Mouse (Mus musculus) forebrain, embryonic 16.5 days (tissue): ENCODE data around the gene Gmnn. TPM values are rescaled to one million over a fixed set of nuclear protein-coding genes. Genes with fewer than 3 reads are reported as not detected.

Experiments used
- polyA plus RNA-seq: library from polyadenylated mRNA; unstranded; fragments of >200 nt; fragmentation: Nextera tagmentation; extraction: Ambion mirVana; gene quantifications from 2 replicates; pipeline ENCODE4 v1.2.1, GENCODE M21; 2015

Gene Gmnn
- polyA plus RNA-seq, 1 experiment from 2014 or later: 34.3 TPM

Other genes with a start within 250 kb of the Gmnn start
- 23.4 and 33.8 TPM in 2 replicates for gene Ripor2, start 179.7 kb downstream of the Gmnn start, polyA plus RNA-seq
- gene Armh2, start 20.7 kb downstream of the Gmnn start, polyA plus RNA-seq: 0.25 TPM in 1 of 2 replicates, not detected in the other
- gene BC005537, start 39.7 kb upstream of the Gmnn start, polyA plus RNA-seq: 26.8 and 30.9 TPM in 2 replicates
- gene Acot13, start 69.6 kb upstream of the Gmnn start, polyA plus RNA-seq: 53.3 and 55.8 TPM in 2 replicates
- gene Tdp2, start 69.8 kb upstream of the Gmnn start, polyA plus RNA-seq: 39.2 and 45.5 TPM in 2 replicates
- gene D130043K22Rik, start 83.2 kb upstream of the Gmnn start, polyA plus RNA-seq: 3.6 and 5.7 TPM in 2 replicates
- gene Aldh5a1, start 175.7 kb upstream of the Gmnn start, polyA plus RNA-seq: 8.2 and 9.0 TPM in 2 replicates
- gene Gpld1, start 181.2 kb upstream of the Gmnn start, polyA plus RNA-seq: 0.81 and 1.4 TPM in 2 replicates